Mouse (Mus musculus): ENCODE measurements around the gene Btn1a1.

Btn1a1 gene

GRCm38 (mm10) chr13:23424494-23425325 is 41.0 kb downstream of the Btn1a1 start:
- CTCF ChIA-PET, result interaction anchor here (0.8 to 5.2 kb wide), 25 partner anchors 8 to 176 kb away, joined by 3 to 35 read pairs (median 5); no protein-coding TSS in a partner anchor
- POLR2A ChIA-PET, result interaction anchor here (0.6 to 6.8 kb wide), 71 partner anchors 8 to 1382 kb away, joined by 3 to 84 read pairs (median 6); partner anchors contain the start of genes Hist1h2ae (in 3 of the 4), Hist1h2af (in 3 of the 4), Hist1h2bg (in 3 of the 4) and Hist1h4h (in 3 of the 4)

GRCm38 (mm10) chr13:23424052-23424380 is 41.7 kb downstream of the Btn1a1 start:
- ChIA-PET POLR2A (interaction anchor here (0.6 to 6.8 kb wide), 54 partner anchors 9 to 1381 kb away, joined by 3 to 84 read pairs (median 6); partner anchors contain the start of genes Hist1h2ae (in 3 of the 4), Hist1h2af (in 3 of the 4), Hist1h2bg (in 3 of the 4) and Hist1h4h (in 3 of the 4)), CTCF (interaction anchor here (0.8 to 5.2 kb wide), 19 partner anchors 9 to 177 kb away, joined by 3 to 35 read pairs (median 5); no protein-coding TSS in a partner anchor)

- ChIA-PET CTCF (interaction anchor here in 3 of 4 experiments (0.8 to 5.2 kb wide), 17 partner anchors 8 to 177 kb away, joined by 3 to 35 read pairs (median 5); no protein-coding TSS in a partner anchor), POLR2A (interaction anchor here (0.7 to 6.8 kb wide), 48 partner anchors 8 to 1381 kb away, joined by 3 to 84 read pairs (median 6); partner anchors contain the start of genes Hist1h2ae (in 3 of the 4), Hist1h2bg (in 3 of the 4), Hist1h4h (in 3 of the 4) and Hist1h2ac (in 2 of the 4))
These were observed 42.2 kb downstream of the Btn1a1 start, which contains the start of gene Abt1 for GRCm38 (mm10) chr13:23423286-23424051. Gene Abt1, minus strand, starts transcription at chr13:23423866.

- ChIA-PET CTCF (interaction anchor here in 3 of 4 experiments (0.7 to 5.2 kb wide), 3 partner anchors 21 to 115 kb away, joined by 3 to 35 read pairs (median 4); no protein-coding TSS in a partner anchor), POLR2A (interaction anchor here in 2 of 4 experiments (0.8 to 5.1 kb wide), 11 partner anchors 9 to 160 kb away, joined by 3 to 42 read pairs (median 4); partner anchors contain the start of genes Hist1h2ae (in 1 of the 2), Hist1h2af (in 1 of the 2), Hist1h2bg (in 1 of the 2) and Hist1h4f (in 1 of the 2))
These were observed 43.4 kb downstream of the Btn1a1 start for GRCm38 (mm10) chr13:23422351-23422750.

GRCm38 (mm10) chr13:23412630-23413521 is 52.8 kb downstream of the Btn1a1 start:
- POLR2A ChIA-PET, result interaction anchor here (0.5 to 6.9 kb wide), 65 partner anchors 8 to 1384 kb away, joined by 3 to 306 read pairs (median 5); partner anchors contain the start of genes Hist1h4h (in 3 of the 4), Hist1h2ac (in 2 of the 4), Hist1h2ae (in 2 of the 4) and Hist1h2af (in 2 of the 4)
- CTCF ChIA-PET, result interaction anchor here (0.7 to 4.2 kb wide), 14 partner anchors 11 to 1370 kb away, joined by 3 to 288 read pairs (median 5); partner anchors contain the start of genes Hist1h1t (in 1 of the 4), Hist1h2ag (in 1 of the 4) and Hist1h2bj (in 1 of the 4)

GRCm38 (mm10) chr13:23412211-23412629 is 53.5 kb downstream of the Btn1a1 start:
- POLR2A ChIA-PET, result interaction anchor here (0.5 to 6.9 kb wide), 69 partner anchors 8 to 1472 kb away, joined by 3 to 306 read pairs (median 6); partner anchors contain the start of genes Hist1h4h (in 3 of the 4), Hist1h2ac (in 2 of the 4), Hist1h2af (in 2 of the 4) and Hist1h2ah (in 2 of the 4)
- CTCF ChIA-PET, result interaction anchor here (0.7 to 4.2 kb wide), 12 partner anchors 10 to 1369 kb away, joined by 3 to 288 read pairs (median 5); partner anchors contain the start of genes Hist1h1t (in 1 of the 4), Hist1h2ag (in 1 of the 4) and Hist1h2bj (in 1 of the 4)

- ChIA-PET POLR2A (interaction anchor here (0.5 to 6.9 kb wide), 100 partner anchors 9 to 1970 kb away, joined by 3 to 306 read pairs (median 4); partner anchors contain the start of genes Hist1h2ac (in 3 of the 4), Hist1h2ae (in 3 of the 4), Hist1h2bc (in 3 of the 4) and Hist1h2be (in 3 of the 4)), CTCF (interaction anchor here (0.5 to 4.2 kb wide), 18 partner anchors 10 to 1444 kb away, joined by 3 to 288 read pairs (median 4); partner anchors contain the start of genes Btn1a1 (in 1 of the 4), Hist1h2ag (in 1 of the 4) and Hist1h2bj (in 1 of the 4))
These were observed 54.1 kb downstream of the Btn1a1 start for GRCm38 (mm10) chr13:23411311-23412210.

GRCm38 (mm10) chr13:23410632-23411031 is 55.1 kb downstream of the Btn1a1 start:
- CTCF ChIA-PET, result interaction anchor here (0.6 to 4.2 kb wide), 9 partner anchors 9 to 1360 kb away, joined by 3 to 288 read pairs (median 6); partner anchors contain the start of gene Btn1a1 (in 1 of the 4)
- POLR2A ChIA-PET, result interaction anchor here (0.5 to 6.9 kb wide), 50 partner anchors 8 to 1377 kb away, joined by 3 to 306 read pairs (median 4); partner anchors contain the start of genes Hist1h2ae (in 3 of the 4), Hist1h2bg (in 3 of the 4), Hist1h2bj (in 3 of the 4) and Hist1h1a (in 2 of the 4)
